Mouse (Mus musculus): ENCODE data around the gene Scamp5.

DNA sequence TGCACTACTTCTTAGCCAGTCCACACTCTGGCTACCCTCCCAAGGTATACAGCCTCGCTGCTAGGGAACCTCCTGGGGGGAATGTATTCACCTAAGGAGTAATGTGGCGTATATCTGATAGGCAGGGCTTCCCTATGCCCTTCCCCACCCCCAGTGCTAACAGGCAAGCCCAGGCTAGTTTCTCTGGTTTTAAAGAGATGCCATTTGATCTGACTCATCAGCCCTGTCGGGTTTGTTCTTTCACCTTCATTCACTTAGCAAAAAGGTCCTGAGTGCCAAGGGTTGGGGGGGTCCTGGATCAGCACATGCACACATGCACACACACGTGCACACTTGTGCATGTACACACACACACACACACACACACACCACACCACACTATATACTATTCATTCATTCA, 39.9 kb downstream of the Scamp5 start:
- no peak for TF ChIP-seq POLR2A (IDR thresholded peaks at IDR 0.05; ENCODE audit: extremely low read depth, insufficient read depth, low read length)
- no peak for TF ChIP-seq CTCF (IDR thresholded peaks at IDR 0.05; ENCODE audit: low read depth, low read length)
